ENCODE assay signal across 8 mouse cellular contexts in genomic region chr10:24753536-24754250, GRCm38 (mm10). TPM values are rescaled to one million over a fixed set of nuclear protein-coding genes. Genes with fewer than 3 reads are reported as not detected.
DNase-seq lines count a peak whose midpoint lies in the region; ATAC-seq and TF ChIP-seq lines count a peak whose summit lies in the region.

No protein-coding gene starts in this region.

- ATAC-seq in heart, embryonic 11.5 days (replicated peaks; ENCODE audit: insufficient number of reproducible peaks, low FRiP score, low TSS enrichment): no peak
- ATAC-seq in hindbrain, embryonic 12.5 days (ENCODE audit: low FRiP score): no peak
- ATAC-seq in liver, postnatal 0 days: peak; percentile 75

- H3K27ac ChIP-seq in heart, embryonic 11.5 days (ENCODE audit: low read depth, low read length): no peak overlapping the region
- H3K27ac ChIP-seq in CH12.LX (ENCODE audit: insufficient read depth, low read depth): no peak overlapping the region
- no peak overlapping the region for H3K27ac ChIP-seq in hindbrain, embryonic 12.5 days
- H3K27ac ChIP-seq in liver, postnatal 0 days (ENCODE audit: low read depth): peak overlapping the region; percentile 16; the same call in 1 of the 2 replicates
- H3K27ac ChIP-seq in left cerebral cortex, adult 2 months: no peak overlapping the region

- no peak for TF ChIP-seq RAD21 in CH12.LX (IDR thresholded peaks at IDR 0.05; ENCODE audit: low read depth, low read length)

- H3K9ac ChIP-seq in heart, embryonic 11.5 days (ENCODE audit: low read depth, low read length): 0 out of 2 replicates have a peak overlapping the region, but pooled peaks have one; percentile 54
- peak overlapping the region; percentile 17; the same call in 1 of the 2 replicates for H3K9ac ChIP-seq in CH12.LX (ENCODE audit: insufficient read depth, low read depth)
- H3K9ac ChIP-seq in hindbrain, embryonic 12.5 days: no peak overlapping the region
- H3K9ac ChIP-seq in liver, postnatal 0 days (replicated peaks): no peak overlapping the region

- dilution Hi-C loops in CH12.LX (cut with MboI; ENCODE audit: extremely low pct_ligation_motif_present, extremely low pct_unique_long_range_greater_than_20kb, low sequenced_read_pairs): no loop called here

- no peaks in the 10 kb centered on the region for H3K36me3 ChIP-seq in heart, embryonic 11.5 days (ENCODE audit: control insufficient read depth, insufficient read depth, low read length)
- H3K36me3 ChIP-seq in CH12.LX (replicated peaks in 1 of 2; ENCODE audit: control insufficient read depth in 1 of 2, insufficient read depth in 1 of 2, low read length in 1 of 2): no peaks in the 10 kb centered on the region
- H3K36me3 ChIP-seq in hindbrain, embryonic 12.5 days: no peaks in the 10 kb centered on the region
- no peaks in the 10 kb centered on the region for H3K36me3 ChIP-seq in liver, postnatal 0 days (replicated peaks; ENCODE audit: insufficient read depth, low read length)

- peak overlapping the region; percentile 58 for H3K4me2 ChIP-seq in heart, embryonic 11.5 days
- H3K4me2 ChIP-seq in CH12.LX (ENCODE audit: insufficient read depth, low read depth, poor library complexity, severe bottlenecking): peak overlapping the region; percentile 82
- peak overlapping the region; percentile 39 for H3K4me2 ChIP-seq in hindbrain, embryonic 12.5 days (replicated peaks)
- H3K4me2 ChIP-seq in liver, postnatal 0 days (ENCODE audit: low read depth, low read length): peak overlapping the region; percentile 60

- H3K27me3 ChIP-seq in heart, embryonic 11.5 days (ENCODE audit: control insufficient read depth, insufficient read depth, low read length): no peaks in the 10 kb centered on the region
- H3K27me3 ChIP-seq in CH12.LX (replicated peaks): no peaks in the 10 kb centered on the region
- no peaks in the 10 kb centered on the region for H3K27me3 ChIP-seq in hindbrain, embryonic 12.5 days
- no peaks in the 10 kb centered on the region for H3K27me3 ChIP-seq in liver, postnatal 0 days (ENCODE audit: insufficient read depth, low read length)

- intact Hi-C loops in left cerebral cortex, adult 2 months (cut with DNase I): no loop called here

- DNase-seq in heart, adult 9 months (ENCODE audit: low spot score in 2 of 2): no peak
- DNase-seq in CH12.LX (ENCODE audit: extremely low read depth): no peak
- DNase-seq in liver, postnatal 0 days: peak; percentile 16
- no peak for DNase-seq in cerebellum, postnatal 14 days
- DNase-seq in left cerebral cortex, adult 2 months (ENCODE audit: extremely low spot score in 1 of 2, low spot score in 2 of 2): no peak
- no peak for DNase-seq in right cerebral cortex, postnatal 14 days

- no peaks in the 10 kb centered on the region for H3K9me3 ChIP-seq in heart, embryonic 11.5 days (replicated peaks; ENCODE audit: control insufficient read depth, low read length)
- H3K9me3 ChIP-seq in CH12.LX (replicated peaks; ENCODE audit: low read length): no peaks in the 10 kb centered on the region
- no peaks in the 10 kb centered on the region for H3K9me3 ChIP-seq in hindbrain, embryonic 12.5 days (replicated peaks)
- H3K9me3 ChIP-seq in liver, postnatal 0 days (ENCODE audit: low read length): no peaks in the 10 kb centered on the region

- no peak for TF ChIP-seq CTCF in CH12.LX (conservative IDR thresholded peaks at IDR 0.05 in 1 of 2, IDR thresholded peaks at IDR 0.05 in 1 of 2; ENCODE audit: low read depth in 2 of 2, low read length in 2 of 2)
- TF ChIP-seq CTCF in liver, postnatal 0 days (IDR thresholded peaks at IDR 0.05; ENCODE audit: low read depth): no peak
- no peak for TF ChIP-seq CTCF in left cerebral cortex, adult 2 months (IDR thresholded peaks at IDR 0.05)

- TF ChIP-seq EP300 in CH12.LX (IDR thresholded peaks at IDR 0.05; ENCODE audit: low read length): no peak
- no peak for TF ChIP-seq EP300 in liver, postnatal 0 days (IDR thresholded peaks at IDR 0.05; ENCODE audit: low read depth)

- H3K4me3 ChIP-seq in heart, embryonic 11.5 days (ENCODE audit: low read depth, low read length): peak overlapping the region; percentile 41
- peak overlapping the region in 2 of 3 experiments; percentile 37 to 58 for H3K4me3 ChIP-seq in CH12.LX (replicated peaks in 1 of 3; ENCODE audit: low read depth in 2 of 3, low read length in 2 of 3, poor library complexity in 1 of 3)
- H3K4me3 ChIP-seq in hindbrain, embryonic 12.5 days: no peak overlapping the region
- H3K4me3 ChIP-seq in liver, postnatal 0 days (ENCODE audit: low read depth, low read length): peak overlapping the region; percentile 42
- no peak overlapping the region for H3K4me3 ChIP-seq in left cerebral cortex, adult 2 months

- 63% methylated on average over 16 of the region's 16 CpGs for WGBS in heart, embryonic 11.5 days (ENCODE audit: insufficient replicate concordance)
- whole genome bisulfite sequencing in hindbrain, embryonic 12.5 days: 77% methylated on average over 16 of the region's 16 CpGs
- WGBS in liver, postnatal 0 days (ENCODE audit: insufficient replicate concordance): 57% methylated on average over 16 of the region's 16 CpGs

- H3K79me2 ChIP-seq in CH12.LX (replicated peaks; ENCODE audit: control insufficient read depth, extremely low read depth, insufficient read depth, poor library complexity, severe bottlenecking): no peaks in the 10 kb centered on the region

- in situ Hi-C loops in CH12.LX (cut with MboI; ENCODE audit: low pct_ligation_motif_present, low pct_unique_long_range_greater_than_20kb, low sequenced_read_pairs): no loop called here

- no peak for TF ChIP-seq POLR2A in CH12.LX (IDR thresholded peaks at IDR 0.05; ENCODE audit: low read depth, low read length)

- no peaks in the 10 kb centered on the region for H3K4me1 ChIP-seq in heart, embryonic 11.5 days (ENCODE audit: control insufficient read depth, insufficient read depth, low read length)
- H3K4me1 ChIP-seq in CH12.LX (ENCODE audit: control insufficient read depth in 1 of 2, insufficient read depth in 2 of 2): peaks cover 0 to 15% of the 10 kb centered on the region in 2 experiments; a peak in 2 of 4 replicates
- peaks cover 6% of the 10 kb centered on the region for H3K4me1 ChIP-seq in hindbrain, embryonic 12.5 days
- H3K4me1 ChIP-seq in liver, postnatal 0 days (ENCODE audit: insufficient read depth): peaks cover 4% of the 10 kb centered on the region; the same call in 1 of the 2 replicates

TF ChIP-seq in CH12.LX, 34 proteins besides CTCF, POLR2A, EP300 and RAD21:
- TF ChIP-seq IRF4 (IDR thresholded peaks at IDR 0.05; ENCODE audit: low read depth, low read length) (peak; percentile 66), JUND (conservative IDR thresholded peaks at IDR 0.05; ENCODE audit: low read depth, low read length) (peak; percentile 73), SIN3A (IDR thresholded peaks at IDR 0.05; ENCODE audit: low read length) (0 out of 2 replicates have a peak, but pooled peaks have one; percentile 21), BHLHE40 (IDR thresholded peaks at IDR 0.05; ENCODE audit: low read depth, low read length) (peak; percentile 68), MEF2A (IDR thresholded peaks at IDR 0.05; ENCODE audit: borderline replicate concordance, low read depth, low read length) (peak; percentile 29; the same call in 1 of the 2 replicates), ZC3H11A (IDR thresholded peaks at IDR 0.05; ENCODE audit: low read depth, low read length) (no peak), PAX5 (IDR thresholded peaks at IDR 0.05; ENCODE audit: low read length) (no peak), JUN (IDR thresholded peaks at IDR 0.05; ENCODE audit: insufficient read depth, low read depth, low read length) (peak; percentile 75)

RNA-seq across cellular contexts. Expression of gene Enpp1, which starts 41.7 kb away (rescaled TPM):
- 6.3 and 8.2 TPM in 2 replicates for polyA plus RNA-seq in heart, embryonic 11.5 days (2014; fragmentation: Nextera tagmentation; extraction: Ambion mirVana)
- total RNA-seq in CH12.LX (2012; rRNA removed) (2.8 and 3.1 TPM in 2 replicates), CH12.LX (2014; rRNA removed) (0.34 and 0.58 TPM in 2 replicates)
- 0.79 and 0.87 TPM in 2 replicates for polyA plus RNA-seq in CH12.LX (2012; ENCODE audit: insufficient read length, low read depth)
- 1.4 and 1.6 TPM in 2 replicates for polyA plus RNA-seq in hindbrain, embryonic 12.5 days (2016; fragmentation: Nextera tagmentation; extraction: Ambion mirVana)
- polyA plus RNA-seq in liver, postnatal 0 days (2015; fragmentation: Nextera tagmentation; extraction: Ambion mirVana): 2.9 TPM in 2 replicates
- 1 to 10 TPM; 3.7 to 4.9 TPM for total RNA-seq in left cerebral cortex, adult 2 months (2021)

Comparison
In these comparisons a context has a peak if more than half of its experiments do, and no peak if none do; other contexts are left out.
1. H3K4me3 ChIP-seq: peak in heart, embryonic 11.5 days (single experiment), CH12.LX (2 of 3) and liver, postnatal 0 days (single experiment); none in hindbrain, embryonic 12.5 days (single experiment) and left cerebral cortex, adult 2 months (single experiment).
2. H3K9ac ChIP-seq: peak in heart, embryonic 11.5 days (single experiment) and CH12.LX (single experiment); none in hindbrain, embryonic 12.5 days (single experiment) and liver, postnatal 0 days (single experiment).
3. Peak in every context shown above with its lines, with median percentiles within 50 percentile points of each other: H3K4me2 ChIP-seq.